Mouse (Mus musculus) olfactory bulb, adult 2 months (tissue): ENCODE data around the gene Gucd1.
"Not testable (repeated sequence)": the region's sequence is repeated elsewhere in the genome, so short reads cannot be mapped to it uniquely, and the experiment has no call there.

Experiments used
- CTCF ChIP-seq: fragments of 200-500 bp; IDR thresholded peaks from 2 replicates; pipeline ENCODE4 v1.5.1; 2012; ENCODE audit warnings: low read depth, mild to moderate bottlenecking, low read length, moderate library complexity; ENCODE audit not compliant: insufficient read depth
- POLR2A ChIP-seq: fragments of 200-500 bp; IDR thresholded peaks from 2 replicates; pipeline ENCODE4 v1.6.1; 2012; ENCODE audit warnings: mild to moderate bottlenecking, low read depth, low read length, moderate library complexity; ENCODE audit not compliant: insufficient read depth

DNA sequence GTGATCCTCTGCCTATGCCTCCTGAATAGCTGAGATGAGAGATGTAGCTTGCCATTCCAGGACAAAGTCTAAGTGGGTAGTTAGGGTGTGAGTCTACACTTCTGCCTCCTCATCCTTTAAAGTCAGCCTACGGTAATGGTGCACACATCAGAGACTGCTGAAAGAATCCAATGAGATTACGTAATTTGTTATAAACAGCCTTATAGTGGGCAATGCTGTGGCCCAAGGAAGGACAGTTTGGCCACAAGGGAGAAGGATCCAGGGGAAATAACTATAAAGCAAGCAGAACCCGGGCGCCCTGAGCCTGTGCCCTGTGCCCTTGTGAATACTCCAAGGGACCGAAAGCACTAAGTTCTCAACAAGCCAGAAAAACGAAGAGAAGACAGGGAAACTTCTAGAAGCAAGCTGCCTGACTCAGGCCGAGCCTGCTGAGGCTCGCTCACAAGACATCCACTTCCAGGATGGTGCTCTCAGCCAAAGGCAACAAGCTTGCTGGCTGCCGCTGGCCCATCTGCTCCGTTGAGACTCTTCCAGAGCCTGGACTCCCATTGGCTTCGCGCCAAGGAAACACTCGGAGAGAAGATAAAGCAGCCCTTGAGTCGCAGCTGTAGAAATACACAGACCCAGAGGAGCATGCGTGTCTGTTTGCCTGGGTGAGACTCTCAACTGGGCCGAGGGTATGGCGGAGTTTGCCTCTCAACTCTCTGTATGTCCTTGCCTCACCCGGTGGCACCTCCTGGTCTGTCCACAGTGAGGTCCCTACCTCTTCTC is 61.5 kb downstream of the Gucd1 start:
- TF ChIP-seq POLR2A, CTCF: not testable (repeated sequence)
